Mouse (Mus musculus): ENCODE measurements around the gene Cfap77. TPM values are rescaled to one million over a fixed set of nuclear protein-coding genes. Genes with fewer than 3 reads are reported as not detected.
"Not testable (repeated sequence)": the region's sequence is repeated elsewhere in the genome, so short reads cannot be mapped to it uniquely, and the experiment has no call there.

Cfap77 gene
- polyA plus RNA-seq, 1 experiment from 2014 or later, result 0.55 TPM

DNA sequence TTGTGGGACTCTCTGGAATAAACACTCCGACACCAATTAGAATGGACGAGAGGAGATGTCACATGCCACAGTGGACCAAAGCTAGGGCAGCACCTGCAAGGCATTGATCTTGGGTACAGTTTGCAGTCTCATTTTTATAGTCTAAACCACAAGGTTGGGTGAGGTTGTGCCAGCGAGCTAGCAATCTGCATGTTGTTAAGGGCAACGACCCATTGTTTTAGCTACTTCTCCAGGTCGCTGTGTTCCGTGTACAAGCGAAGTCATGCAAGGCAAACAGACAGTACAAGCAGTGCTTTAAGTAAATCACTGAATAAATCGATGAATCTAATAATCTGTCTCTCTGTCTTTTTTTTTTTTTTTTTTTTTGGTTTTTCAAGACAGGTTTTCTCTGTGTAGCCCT lies 40.8 kb upstream of the Cfap77 start:
- no peak overlapping the region for H3K4me2 ChIP-seq (ENCODE audit: low read depth, low read length, severe bottlenecking)
- ATAC-seq (replicated peaks; ENCODE audit: low FRiP score) (no peak), DNase-seq (ENCODE audit: low spot score) (no peak)
- no peak overlapping the region for H3K27ac ChIP-seq (ENCODE audit: low read depth, low read length)
- H3K27me3 ChIP-seq (ENCODE audit: control insufficient read depth, insufficient read depth, low read length), result no peaks in the 10 kb centered on the region
- H3K4me1 ChIP-seq (replicated peaks; ENCODE audit: control insufficient read depth, insufficient read depth, low read length), result no peaks in the 10 kb centered on the region
- H3K9me3 ChIP-seq (ENCODE audit: control insufficient read depth, low read length), result no peaks in the 10 kb centered on the region
- H3K9ac ChIP-seq (ENCODE audit: low read length), result no peak overlapping the region
- no peaks in the 10 kb centered on the region for H3K36me3 ChIP-seq (ENCODE audit: control insufficient read depth, insufficient read depth, low read length)
- no peak overlapping the region for H3K4me3 ChIP-seq (ENCODE audit: low read depth, low read length)
- 96% methylated on average over 8 of the region's 8 CpGs for WGBS

DNA sequence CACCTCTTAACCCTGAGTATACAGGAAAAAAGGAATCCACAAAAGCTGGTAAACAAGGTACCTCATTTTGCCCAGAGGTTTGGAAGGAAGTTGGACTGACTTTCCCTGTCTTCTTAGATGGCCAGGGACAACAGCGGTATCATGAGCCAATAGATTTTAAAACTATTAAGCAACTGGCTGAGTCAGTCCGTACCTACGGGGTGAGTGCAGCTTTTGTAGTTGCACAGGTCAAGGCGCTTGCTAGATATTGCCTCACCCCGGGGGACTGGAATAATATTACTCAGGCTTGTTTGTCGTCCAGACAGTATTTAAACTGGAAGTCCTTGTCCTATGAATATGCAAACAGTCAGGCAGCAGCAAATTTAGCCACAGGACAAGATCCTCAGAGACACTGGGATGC lies 34.4 kb upstream of the Cfap77 start:
- H3K9ac ChIP-seq (ENCODE audit: low read length); H3K36me3 ChIP-seq (ENCODE audit: control insufficient read depth, insufficient read depth, low read length); DNase-seq (ENCODE audit: low spot score); H3K27me3 ChIP-seq (ENCODE audit: control insufficient read depth, insufficient read depth, low read length); H3K4me2 ChIP-seq (ENCODE audit: low read depth, low read length, severe bottlenecking); H3K9me3 ChIP-seq (ENCODE audit: control insufficient read depth, low read length); H3K4me3 ChIP-seq (ENCODE audit: low read depth, low read length); ATAC-seq (replicated peaks; ENCODE audit: low FRiP score); H3K4me1 ChIP-seq (replicated peaks; ENCODE audit: control insufficient read depth, insufficient read depth, low read length); H3K27ac ChIP-seq (ENCODE audit: low read depth, low read length): not testable (repeated sequence)
- 84% methylated on average over 6 of the region's 6 CpGs for WGBS

DNA sequence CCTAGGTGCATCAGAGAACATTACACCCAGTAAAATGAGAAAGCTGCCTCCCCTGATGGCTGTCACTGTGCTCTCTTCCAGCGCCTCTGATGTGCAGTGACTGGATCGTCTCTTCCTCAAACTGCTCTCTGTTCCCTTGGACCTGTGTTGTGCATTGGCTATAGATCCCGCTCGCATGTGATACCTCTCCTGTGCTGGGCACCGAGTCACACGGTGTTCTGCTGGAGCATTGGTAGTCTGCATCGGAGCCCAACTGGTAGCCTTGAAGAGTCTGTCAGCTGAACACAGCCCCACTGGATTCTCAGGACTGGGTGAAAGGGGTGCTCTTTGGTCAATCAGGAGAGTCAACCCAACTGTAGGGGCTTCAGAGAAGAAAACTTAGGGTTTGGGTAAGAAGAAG lies 31.2 kb upstream of the Cfap77 start:
- Histone ChIP-seq H3K27me3 (ENCODE audit: control insufficient read depth, insufficient read depth, low read length) (no peaks in the 10 kb centered on the region), H3K36me3 (ENCODE audit: control insufficient read depth, insufficient read depth, low read length) (peaks cover 9% of the 10 kb centered on the region), H3K4me1 (replicated peaks; ENCODE audit: control insufficient read depth, insufficient read depth, low read length) (no peaks in the 10 kb centered on the region), H3K4me3 (ENCODE audit: low read depth, low read length) (no peak overlapping the region), H3K9me3 (ENCODE audit: control insufficient read depth, low read length) (no peaks in the 10 kb centered on the region), H3K9ac (ENCODE audit: low read length) (no peak overlapping the region), H3K4me2 (ENCODE audit: low read depth, low read length, severe bottlenecking) (no peak overlapping the region), H3K27ac (ENCODE audit: low read depth, low read length) (no peak overlapping the region)
- DNase-seq (ENCODE audit: low spot score), result no peak
- WGBS, result 97% methylated on average over 7 of the region's 7 CpGs
- no peak for ATAC-seq (replicated peaks; ENCODE audit: low FRiP score)

DNA sequence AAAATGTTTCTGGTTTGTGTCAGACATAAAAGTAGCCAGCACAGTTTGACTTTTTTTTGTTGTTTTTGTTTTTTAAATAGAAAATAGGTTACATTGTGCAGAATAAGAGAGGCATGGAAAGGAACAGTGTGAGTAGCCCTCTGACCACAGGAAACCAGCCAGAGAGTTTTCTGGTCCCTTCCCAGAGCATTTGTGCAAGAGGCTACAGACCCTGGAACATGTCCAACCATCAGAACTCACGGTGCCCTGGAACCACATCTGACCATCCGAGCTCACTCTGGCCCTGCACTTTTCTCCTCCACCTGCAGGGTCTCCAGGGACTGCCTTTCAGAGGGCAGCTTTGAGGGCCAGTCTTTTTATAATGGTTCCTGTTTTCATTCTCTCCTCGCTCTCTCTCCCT lies 27.1 kb upstream of the Cfap77 start:
- DNase-seq (ENCODE audit: low spot score), result no peak
- H3K4me3 ChIP-seq (ENCODE audit: low read depth, low read length), result no peak overlapping the region
- H3K4me2 ChIP-seq (ENCODE audit: low read depth, low read length, severe bottlenecking), result no peak overlapping the region
- WGBS, result 81% methylated on average over 3 of the region's 3 CpGs
- H3K36me3 ChIP-seq (ENCODE audit: control insufficient read depth, insufficient read depth, low read length), result peaks cover 9% of the 10 kb centered on the region
- H3K9ac ChIP-seq (ENCODE audit: low read length), result no peak overlapping the region
- no peaks in the 10 kb centered on the region for H3K9me3 ChIP-seq (ENCODE audit: control insufficient read depth, low read length)
- ATAC-seq (replicated peaks; ENCODE audit: low FRiP score), result no peak
- H3K4me1 ChIP-seq (replicated peaks; ENCODE audit: control insufficient read depth, insufficient read depth, low read length), result no peaks in the 10 kb centered on the region
- H3K27ac ChIP-seq (ENCODE audit: low read depth, low read length), result no peak overlapping the region
- no peaks in the 10 kb centered on the region for H3K27me3 ChIP-seq (ENCODE audit: control insufficient read depth, insufficient read depth, low read length)

DNA sequence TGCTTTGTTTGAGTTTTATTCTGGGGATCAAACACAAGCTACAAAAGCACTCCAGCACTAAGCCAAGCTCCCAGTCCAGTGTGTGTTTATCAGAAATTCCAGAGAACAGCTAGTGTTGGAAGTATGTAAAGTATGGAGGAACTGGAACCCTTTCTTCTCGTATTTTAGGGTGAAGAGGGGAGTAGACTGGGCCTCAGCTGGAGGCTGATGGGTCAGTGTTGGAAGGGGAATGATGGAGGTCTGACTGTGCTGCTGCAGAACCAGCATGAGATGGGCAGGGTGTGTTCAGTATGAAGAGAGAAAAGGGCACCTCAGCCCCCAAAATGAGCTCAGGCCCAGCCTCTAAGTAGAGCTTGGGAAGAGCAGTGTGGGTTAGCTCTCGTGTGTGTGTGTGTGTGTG lies 21.4 kb upstream of the Cfap77 start:
- ATAC-seq (replicated peaks; ENCODE audit: low FRiP score), result no peak
- 82% methylated on average over 2 of the region's 2 CpGs for WGBS

DNA sequence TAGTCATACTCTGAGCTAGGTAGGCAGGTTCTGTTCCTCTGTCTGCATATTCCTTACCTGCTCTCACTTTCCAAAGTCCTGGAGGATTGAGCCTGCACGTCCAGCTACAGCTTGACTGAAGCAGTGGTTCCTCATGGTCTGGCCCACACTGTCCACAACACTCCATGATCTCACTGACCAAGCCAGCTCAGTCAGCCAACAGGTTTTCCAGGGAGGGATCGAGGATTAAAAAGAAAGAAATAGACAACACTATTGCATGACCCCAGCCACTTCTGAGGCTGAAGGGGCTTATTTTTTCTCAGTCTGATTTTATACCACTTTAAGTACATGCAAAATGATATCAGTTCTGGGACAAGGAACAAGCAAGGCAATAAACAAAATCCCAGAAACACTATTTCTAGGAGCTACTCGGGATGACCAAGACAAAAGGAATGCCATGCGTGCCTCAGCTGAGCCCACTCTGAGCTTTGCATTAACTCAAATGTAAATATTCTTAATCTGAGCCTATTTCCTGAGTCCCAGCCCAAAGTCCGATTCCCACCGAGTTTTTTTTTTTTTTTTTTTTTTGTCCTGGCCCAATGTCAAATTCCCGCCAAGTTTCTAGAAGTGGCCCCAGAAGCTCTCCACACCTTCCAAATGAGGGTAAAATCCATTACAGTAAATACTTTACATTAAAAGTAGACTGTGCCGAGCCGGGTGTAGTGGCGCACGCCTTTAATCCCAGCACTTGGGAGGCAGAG lies 20.6 kb upstream of the Cfap77 start:
- Histone ChIP-seq H3K4me3 (ENCODE audit: low read depth, low read length) (no peak overlapping the region), H3K9ac (ENCODE audit: low read length) (no peak overlapping the region), H3K4me2 (ENCODE audit: low read depth, low read length, severe bottlenecking) (no peak overlapping the region), H3K36me3 (ENCODE audit: control insufficient read depth, insufficient read depth, low read length) (peaks cover 16% of the 10 kb centered on the region; the same call in 1 of the 2 replicates), H3K9me3 (ENCODE audit: control insufficient read depth, low read length) (no peaks in the 10 kb centered on the region), H3K4me1 (replicated peaks; ENCODE audit: control insufficient read depth, insufficient read depth, low read length) (no peaks in the 10 kb centered on the region), H3K27me3 (ENCODE audit: control insufficient read depth, insufficient read depth, low read length) (no peaks in the 10 kb centered on the region), H3K27ac (ENCODE audit: low read depth, low read length) (no peak overlapping the region)
- WGBS, result 95% methylated on average over 11 of the region's 11 CpGs
- DNase-seq (ENCODE audit: low spot score) (no peak), ATAC-seq (replicated peaks; ENCODE audit: low FRiP score) (no peak)

More for the DNA sequence above, 21.4 kb upstream of the Cfap77 start:
- DNase-seq (ENCODE audit: low spot score), result no peak
- H3K9ac ChIP-seq (ENCODE audit: low read length), result no peak overlapping the region
- H3K36me3 ChIP-seq (ENCODE audit: control insufficient read depth, insufficient read depth, low read length), result peaks cover 11% of the 10 kb centered on the region; the same call in 1 of the 2 replicates
- H3K27ac ChIP-seq (ENCODE audit: low read depth, low read length), result no peak overlapping the region
- H3K27me3 ChIP-seq (ENCODE audit: control insufficient read depth, insufficient read depth, low read length), result no peaks in the 10 kb centered on the region
- H3K4me2 ChIP-seq (ENCODE audit: low read depth, low read length, severe bottlenecking), result no peak overlapping the region
- no peaks in the 10 kb centered on the region for H3K4me1 ChIP-seq (replicated peaks; ENCODE audit: control insufficient read depth, insufficient read depth, low read length)
- H3K9me3 ChIP-seq (ENCODE audit: control insufficient read depth, low read length), result no peaks in the 10 kb centered on the region
- H3K4me3 ChIP-seq (ENCODE audit: low read depth, low read length), result no peak overlapping the region

DNA sequence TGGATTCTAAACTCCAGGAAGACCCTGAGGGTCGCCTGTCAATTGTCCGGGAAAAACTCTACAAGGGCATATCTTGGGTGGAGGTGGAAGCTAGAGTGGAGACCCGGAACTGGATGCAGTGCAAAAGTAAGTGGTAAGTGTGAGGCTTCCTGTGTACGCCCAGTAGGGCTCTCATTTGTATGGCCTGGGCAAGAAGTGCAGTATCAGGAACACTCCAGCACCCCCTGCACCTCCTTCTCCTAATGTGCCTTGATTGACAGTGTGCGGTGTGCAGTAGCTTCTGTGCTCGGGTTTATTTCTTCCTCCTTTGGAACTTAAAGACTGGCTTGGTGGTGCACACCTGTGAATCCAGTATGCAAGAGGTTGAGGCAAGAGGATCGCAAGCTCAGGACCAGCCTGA lies 19.8 kb upstream of the Cfap77 start:
- H3K4me2 ChIP-seq (ENCODE audit: low read depth, low read length, severe bottlenecking), result no peak overlapping the region
- H3K4me1 ChIP-seq (replicated peaks; ENCODE audit: control insufficient read depth, insufficient read depth, low read length), result no peaks in the 10 kb centered on the region
- no peaks in the 10 kb centered on the region for H3K9me3 ChIP-seq (ENCODE audit: control insufficient read depth, low read length)
- DNase-seq (ENCODE audit: low spot score) (no peak), ATAC-seq (replicated peaks; ENCODE audit: low FRiP score) (no peak)
- WGBS, result 92% methylated on average over 7 of the region's 7 CpGs
- no peak overlapping the region for H3K27ac ChIP-seq (ENCODE audit: low read depth, low read length)
- H3K9ac ChIP-seq (ENCODE audit: low read length), result no peak overlapping the region
- H3K27me3 ChIP-seq (ENCODE audit: control insufficient read depth, insufficient read depth, low read length), result no peaks in the 10 kb centered on the region
- peaks cover 17% of the 10 kb centered on the region; the same call in 1 of the 2 replicates for H3K36me3 ChIP-seq (ENCODE audit: control insufficient read depth, insufficient read depth, low read length)
- H3K4me3 ChIP-seq (ENCODE audit: low read depth, low read length), result no peak overlapping the region

DNA sequence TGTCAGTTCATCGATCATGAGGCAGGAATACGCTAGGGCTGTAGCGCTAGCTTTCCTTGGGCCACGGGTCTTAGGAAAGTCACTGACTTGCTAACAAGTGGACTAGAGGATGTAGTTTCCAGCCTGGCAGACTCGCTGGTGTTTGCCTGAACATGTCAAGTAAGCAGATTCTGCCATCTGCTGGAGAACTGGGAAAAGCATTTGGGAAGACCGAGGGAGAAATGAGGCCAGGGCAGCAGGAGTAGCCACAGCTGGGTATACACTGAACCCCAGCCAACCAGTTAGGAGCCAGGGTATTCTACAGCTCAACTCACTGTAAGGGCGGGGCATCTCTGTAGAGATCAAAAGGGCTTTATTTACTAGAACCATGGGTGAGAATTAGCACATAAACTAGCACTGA lies 11.5 kb upstream of the Cfap77 start:
- H3K4me3 ChIP-seq (ENCODE audit: low read depth, low read length), result no peak overlapping the region
- no peaks in the 10 kb centered on the region for H3K9me3 ChIP-seq (ENCODE audit: control insufficient read depth, low read length)
- no peak overlapping the region for H3K27ac ChIP-seq (ENCODE audit: low read depth, low read length)
- H3K4me2 ChIP-seq (ENCODE audit: low read depth, low read length, severe bottlenecking), result no peak overlapping the region
- no peaks in the 10 kb centered on the region; the same call in 1 of the 2 replicates for H3K4me1 ChIP-seq (replicated peaks; ENCODE audit: control insufficient read depth, insufficient read depth, low read length)
- DNase-seq (ENCODE audit: low spot score), result no peak
- peaks cover 7% of the 10 kb centered on the region; the same call in 1 of the 2 replicates for H3K36me3 ChIP-seq (ENCODE audit: control insufficient read depth, insufficient read depth, low read length)
- no peaks in the 10 kb centered on the region for H3K27me3 ChIP-seq (ENCODE audit: control insufficient read depth, insufficient read depth, low read length)
- 54% methylated on average over 7 of the region's 7 CpGs for WGBS
- no peak overlapping the region for H3K9ac ChIP-seq (ENCODE audit: low read length)
- no peak for ATAC-seq (replicated peaks; ENCODE audit: low FRiP score)

DNA sequence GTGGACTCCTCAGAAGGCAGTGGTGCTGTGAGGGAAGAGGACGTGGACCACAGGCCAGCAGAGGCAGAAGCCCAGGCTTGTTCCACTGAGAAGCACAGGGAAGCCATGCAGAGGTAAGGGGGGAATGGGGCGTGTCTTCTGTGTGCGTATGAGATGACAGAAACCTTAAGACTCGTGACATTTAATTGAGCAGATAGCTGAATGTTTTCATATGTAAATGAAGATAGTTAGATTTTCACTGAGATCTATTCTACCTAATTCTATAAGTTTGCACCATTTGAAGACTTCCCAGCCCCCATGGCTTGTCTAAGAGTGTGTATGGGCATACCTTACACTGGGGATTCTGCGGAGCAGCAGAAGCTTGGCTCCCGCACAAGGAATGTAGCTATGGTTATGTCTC lies 10.9 kb upstream of the Cfap77 start:
- Histone ChIP-seq H3K9me3 (ENCODE audit: control insufficient read depth, low read length) (no peaks in the 10 kb centered on the region), H3K27me3 (ENCODE audit: control insufficient read depth, insufficient read depth, low read length) (no peaks in the 10 kb centered on the region), H3K4me2 (ENCODE audit: low read depth, low read length, severe bottlenecking) (no peak overlapping the region), H3K4me3 (ENCODE audit: low read depth, low read length) (no peak overlapping the region), H3K27ac (ENCODE audit: low read depth, low read length) (no peak overlapping the region), H3K4me1 (replicated peaks; ENCODE audit: control insufficient read depth, insufficient read depth, low read length) (peaks cover 4% of the 10 kb centered on the region; the same call in 1 of the 2 replicates), H3K36me3 (ENCODE audit: control insufficient read depth, insufficient read depth, low read length) (peaks cover 3% of the 10 kb centered on the region; the same call in 1 of the 2 replicates), H3K9ac (ENCODE audit: low read length) (no peak overlapping the region)
- WGBS, result 87% methylated on average over 6 of the region's 6 CpGs
- ATAC-seq (replicated peaks; ENCODE audit: low FRiP score), result no peak
- DNase-seq (ENCODE audit: low spot score), result no peak

All from forebrain, embryonic 11.5 days (tissue).